Mouse (Mus musculus) layer of hippocampus, adult 9-11 months (tissue): ENCODE results near the gene Serinc3.

Experiments used
- DNase-seq: peaks from one replicate; pipeline ENCODE4 v3.0.0; 2022

Serinc3 gene

GRCm38 (mm10) chr2:163620451-163620850 is 24.5 kb downstream of the Serinc3 start:
- DNase-seq = no peak

- DNase-seq = no peak
Observed at GRCm38 (mm10) chr2:163617874-163618273, 27.1 kb downstream of the Serinc3 start.

- no peak for DNase-seq
Observed at GRCm38 (mm10) chr2:163617232-163617863, 27.6 kb downstream of the Serinc3 start.

- DNase-seq = no peak
Observed at GRCm38 (mm10) chr2:163616652-163617227, 28.2 kb downstream of the Serinc3 start.

GRCm38 (mm10) chr2:163615906-163616651 is 28.9 kb downstream of the Serinc3 start:
- DNase-seq = peak; percentile 24

- no peak for DNase-seq
Observed at GRCm38 (mm10) chr2:163615401-163615800, 29.5 kb downstream of the Serinc3 start.

GRCm38 (mm10) chr2:163613990-163614389 is 30.9 kb downstream of the Serinc3 start:
- no peak for DNase-seq

GRCm38 (mm10) chr2:163613206-163613605 is 31.7 kb downstream of the Serinc3 start:
- DNase-seq = no peak

GRCm38 (mm10) chr2:163611176-163611575 is 33.8 kb downstream of the Serinc3 start:
- DNase-seq = no peak

GRCm38 (mm10) chr2:163609281-163609975 is 35.5 kb downstream of the Serinc3 start:
- no peak for DNase-seq

GRCm38 (mm10) chr2:163608008-163608407 is 36.9 kb downstream of the Serinc3 start:
- DNase-seq = no peak

- no peak for DNase-seq
Observed at GRCm38 (mm10) chr2:163606161-163606560, 38.8 kb downstream of the Serinc3 start.

GRCm38 (mm10) chr2:163602101-163602971 is 42.6 kb downstream of the Serinc3 start, which contains the start of gene Ttpal:
Gene Ttpal (plus strand): TSS chr2:163602314.
- DNase-seq = peak; percentile 88

GRCm38 (mm10) chr2:163601712-163602100 is 43.2 kb downstream of the Serinc3 start:
- no peak for DNase-seq

- DNase-seq = no peak
Observed at GRCm38 (mm10) chr2:163601066-163601465, 43.9 kb downstream of the Serinc3 start.

- DNase-seq = no peak
Observed at GRCm38 (mm10) chr2:163599226-163599625, 45.7 kb downstream of the Serinc3 start.

GRCm38 (mm10) chr2:163597661-163598060 is 47.3 kb downstream of the Serinc3 start:
- DNase-seq = peak; percentile 44

GRCm38 (mm10) chr2:163596873-163597155 is 48.1 kb downstream of the Serinc3 start:
- DNase-seq = no peak

GRCm38 (mm10) chr2:163596057-163596872 is 48.7 kb downstream of the Serinc3 start:
- DNase-seq = no peak

GRCm38 (mm10) chr2:163595119-163595518 is 49.8 kb downstream of the Serinc3 start:
- no peak for DNase-seq

GRCm38 (mm10) chr2:163593636-163594282 is 51.2 kb downstream of the Serinc3 start:
- no peak for DNase-seq
